Mouse (Mus musculus) forebrain, embryonic 14.5 days (tissue): ENCODE measurements around the gene Rtf2. TPM values are rescaled to one million over a fixed set of nuclear protein-coding genes. Genes with fewer than 3 reads are reported as not detected.

ENCODE experiments used
- ATAC-seq: fragments of 200-750 bp; cut with Nextera tagmentation; 2 replicates; pipeline ENCODE4 v1.8.0; 2017; ENCODE audit warnings: mild to moderate bottlenecking, moderate library complexity
- DNase-seq: peaks from one replicate; pipeline ENCODE4 v3.0.0-alpha.2; 2015; ENCODE audit warnings: low spot score
- H3K27ac ChIP-seq: fragments of 300-500 bp; sonication (generic); 2 replicates; pipeline ENCODE4 v1.5.1; 2014; ENCODE audit warnings: low read depth, mild to moderate bottlenecking, control low read depth, low read length, moderate library complexity
- H3K27me3 ChIP-seq: fragments of 300-500 bp; sonication (generic); replicated peaks from 2 replicates; pipeline ENCODE4 v1.6.1; 2014; ENCODE audit warnings: low read length, control low read depth, mixed read lengths; ENCODE audit not compliant: control insufficient read depth, insufficient read depth
- H3K36me3 ChIP-seq: fragments of 300-500 bp; sonication (generic); 2 replicates; pipeline ENCODE4 v1.6.1; 2014; ENCODE audit warnings: low read length, control low read depth; ENCODE audit not compliant: control insufficient read depth, insufficient read depth
- H3K4me1 ChIP-seq: fragments of 300-500 bp; sonication (generic); 2 replicates; pipeline ENCODE4 v1.6.1; 2014; ENCODE audit warnings: antibody characterized with exemption, low read length, control low read depth; ENCODE audit not compliant: control insufficient read depth, insufficient read depth
- H3K4me2 ChIP-seq: fragments of 300-500 bp; sonication (generic); 2 replicates; pipeline ENCODE4 v1.6.1; 2014; ENCODE audit warnings: mild to moderate bottlenecking, control low read depth, low read length
- H3K4me3 ChIP-seq: fragments of 300-500 bp; sonication (generic); 2 replicates; pipeline ENCODE4 v1.5.1; 2014; ENCODE audit warnings: low read depth, low read length, control low read depth
- H3K9ac ChIP-seq: fragments of 300-500 bp; sonication (generic); 2 replicates; pipeline ENCODE4 v1.6.1; 2014; ENCODE audit warnings: mild to moderate bottlenecking, low read length, control low read depth, moderate library complexity
- H3K9me3 ChIP-seq: fragments of 300-500 bp; sonication (generic); replicated peaks from 2 replicates; pipeline ENCODE4 v1.6.1; 2016; ENCODE audit warnings: low read length, control low read depth, mixed read lengths; ENCODE audit not compliant: control insufficient read depth
- WGBS: fragments of 180-500 bp; shearing (Covaris S2); extraction: QIAGEN DNeasy Blood & Tissue Kit; methylation state at CpG from one replicate; pipeline ENCODE4 v1.1.7; 2014; 5-methylcytosine and 5-hydroxymethylcytosine counted together
- polyA plus RNA-seq: library from polyadenylated mRNA; unstranded; fragments of >200 nt; fragmentation: Nextera tagmentation; extraction: Ambion mirVana; gene quantifications from 2 replicates; pipeline ENCODE4 v1.2.1, GENCODE M21; 2014

Gene Rtf2
- polyA plus RNA-seq, 1 experiment from 2014 or later, result 106 TPM

DNA sequence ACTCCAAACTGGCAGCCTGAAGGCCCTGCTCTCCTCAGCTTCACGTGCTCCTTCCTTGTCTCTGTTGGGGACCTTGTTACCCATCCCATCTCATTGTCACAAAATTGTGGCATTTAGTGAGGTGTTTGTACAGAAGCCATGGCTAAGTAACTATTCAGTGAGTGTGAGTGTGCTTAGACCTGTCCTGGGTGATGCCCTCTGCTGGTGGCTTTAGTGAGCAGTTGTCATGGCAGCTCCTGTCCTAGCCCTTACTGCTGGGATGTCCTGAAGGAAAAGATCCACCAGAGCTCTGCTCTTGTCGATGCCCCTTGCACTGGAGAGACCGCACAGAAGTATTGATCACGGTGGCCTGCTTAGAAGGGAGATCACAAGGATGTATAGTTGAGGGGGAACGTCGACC is 7.0 kb downstream of the Rtf2 start:
- Histone ChIP-seq H3K4me2 (no peak overlapping the region), H3K27ac (no peak overlapping the region), H3K36me3 (peaks cover 80% of the 10 kb centered on the region), H3K27me3 (no peaks in the 10 kb centered on the region), H3K4me3 (no peak overlapping the region), H3K4me1 (no peaks in the 10 kb centered on the region), H3K9me3 (no peaks in the 10 kb centered on the region), H3K9ac (no peak overlapping the region)
- 90% methylated on average over 6 of the region's 6 CpGs for WGBS
- ATAC-seq, result no peak
- no peak for DNase-seq

- Histone ChIP-seq H3K9ac (no peak overlapping the region), H3K36me3 (peaks cover 90% of the 10 kb centered on the region), H3K4me3 (no peak overlapping the region), H3K27me3 (no peaks in the 10 kb centered on the region), H3K4me2 (no peak overlapping the region), H3K27ac (no peak overlapping the region), H3K9me3 (no peaks in the 10 kb centered on the region), H3K4me1 (no peaks in the 10 kb centered on the region)
- 90% methylated on average over 4 of the region's 4 CpGs for WGBS
- ATAC-seq (no peak), DNase-seq (no peak)
These were observed 8.0 kb downstream of the Rtf2 start for GRCm38 (mm10) chr2:172448329-172448728.

GRCm38 (mm10) chr2:172450640-172451039 is 10.3 kb downstream of the Rtf2 start:
- Histone ChIP-seq H3K4me2 (no peak overlapping the region), H3K9ac (no peak overlapping the region), H3K27ac (no peak overlapping the region), H3K4me3 (no peak overlapping the region), H3K36me3 (peaks cover 93% of the 10 kb centered on the region), H3K9me3 (no peaks in the 10 kb centered on the region), H3K4me1 (no peaks in the 10 kb centered on the region), H3K27me3 (no peaks in the 10 kb centered on the region)
- ATAC-seq, result no peak
- no peak for DNase-seq
- 90% methylated on average over 6 of the region's 6 CpGs for WGBS

GRCm38 (mm10) chr2:172452031-172452430 is 11.7 kb downstream of the Rtf2 start:
- no peaks in the 10 kb centered on the region for H3K9me3 ChIP-seq
- WGBS, result 95% methylated on average over 4 of the region's 4 CpGs
- peaks cover 87% of the 10 kb centered on the region for H3K36me3 ChIP-seq

DNA sequence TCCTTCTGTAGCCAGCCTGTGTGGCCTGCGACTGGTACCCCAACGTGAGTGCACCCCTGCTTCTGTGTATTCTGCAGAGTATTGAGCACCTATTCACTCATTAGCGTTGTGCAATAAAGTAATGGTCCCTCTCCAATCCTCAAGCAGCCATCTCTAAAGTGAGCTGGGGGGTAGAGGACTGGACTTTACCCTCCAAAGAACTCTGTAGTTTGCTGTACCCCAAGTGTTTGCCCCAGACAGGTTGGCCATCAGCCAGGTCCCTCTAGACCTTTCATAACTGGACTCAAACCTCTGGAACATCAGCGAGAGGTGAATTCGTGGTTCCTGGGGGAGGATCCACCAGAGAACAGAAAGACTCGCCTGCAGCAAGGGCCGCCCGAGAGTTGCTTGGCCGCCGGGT is 12.1 kb downstream of the Rtf2 start:
- no peaks in the 10 kb centered on the region for H3K27me3 ChIP-seq
- WGBS, result 95% methylated on average over 10 of the region's 10 CpGs
- no peak overlapping the region for H3K4me2 ChIP-seq
- H3K9me3 ChIP-seq, result no peaks in the 10 kb centered on the region
- H3K9ac ChIP-seq, result no peak overlapping the region
- no peak overlapping the region for H3K27ac ChIP-seq
- DNase-seq, result no peak
- no peak for ATAC-seq
- peaks cover 86% of the 10 kb centered on the region for H3K36me3 ChIP-seq
- H3K4me1 ChIP-seq, result no peaks in the 10 kb centered on the region
- H3K4me3 ChIP-seq, result no peak overlapping the region

More at GRCm38 (mm10) chr2:172452031-172452430, 11.7 kb downstream of the Rtf2 start:
- no peak for ATAC-seq
- Histone ChIP-seq H3K4me3 (no peak overlapping the region), H3K27me3 (no peaks in the 10 kb centered on the region), H3K4me1 (no peaks in the 10 kb centered on the region), H3K9ac (no peak overlapping the region), H3K4me2 (no peak overlapping the region), H3K27ac (no peak overlapping the region)
- no peak for DNase-seq

DNA sequence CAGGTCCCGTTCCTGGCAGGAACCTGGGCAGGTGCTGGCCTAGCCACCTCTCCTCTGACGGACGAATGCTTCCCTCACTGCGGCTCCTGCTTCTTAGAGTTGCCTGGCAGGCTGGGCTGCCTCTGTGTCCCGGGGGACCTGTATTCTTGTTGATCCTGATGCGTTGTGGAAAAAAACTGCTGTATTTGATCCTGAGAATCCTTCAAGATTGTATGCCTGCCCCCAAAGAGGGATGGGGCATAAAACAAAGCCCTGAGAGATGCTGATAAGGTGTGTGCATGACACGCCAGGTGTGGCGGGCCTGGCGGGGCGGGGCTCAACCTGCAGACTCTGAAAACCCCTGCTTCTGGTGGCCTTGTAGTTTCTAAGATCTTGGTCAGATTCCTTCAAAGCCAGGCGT is 18.1 kb downstream of the Rtf2 start, which contains the start of gene Gcnt7:
Gene Gcnt7, minus strand, starts transcription at position 101 of the 400 bp plus-strand sequence.
- H3K4me2 ChIP-seq, result no peak within 1 kb of the TSS
- peaks cover 54% of the 10 kb centered on the region for H3K36me3 ChIP-seq
- no peaks in the 10 kb centered on the region for H3K4me1 ChIP-seq
- DNase-seq (no peak), ATAC-seq (no peak)
- no peak within 1 kb of the TSS for H3K4me3 ChIP-seq
- no peaks in the 10 kb centered on the region for H3K27me3 ChIP-seq
- no peaks in the 10 kb centered on the region for H3K9me3 ChIP-seq
- H3K27ac ChIP-seq, result no peak within 1 kb of the TSS
- WGBS, result 91% methylated on average over 11 of the region's 11 CpGs
- no peak within 1 kb of the TSS for H3K9ac ChIP-seq

- 74% methylated on average over 2 of the region's 2 CpGs for WGBS
- H3K9ac ChIP-seq, result no peak overlapping the region
- no peak overlapping the region for H3K27ac ChIP-seq
- no peak overlapping the region for H3K4me3 ChIP-seq
- H3K9me3 ChIP-seq, result no peaks in the 10 kb centered on the region
- H3K36me3 ChIP-seq, result peaks cover 58% of the 10 kb centered on the region
- H3K27me3 ChIP-seq, result no peaks in the 10 kb centered on the region
- H3K4me2 ChIP-seq, result no peak overlapping the region
- no peaks in the 10 kb centered on the region for H3K4me1 ChIP-seq
- no peak for ATAC-seq
- no peak for DNase-seq
These were observed 20.3 kb downstream of the Rtf2 start for GRCm38 (mm10) chr2:172460647-172461046.

GRCm38 (mm10) chr2:172462813-172463212 is 22.5 kb downstream of the Rtf2 start:
- DNase-seq (no peak), ATAC-seq (no peak)
- H3K4me1 ChIP-seq, result no peaks in the 10 kb centered on the region
- no peaks in the 10 kb centered on the region for H3K27me3 ChIP-seq
- no peak overlapping the region for H3K4me2 ChIP-seq
- no peak overlapping the region for H3K4me3 ChIP-seq
- no peak overlapping the region for H3K27ac ChIP-seq
- no peaks in the 10 kb centered on the region for H3K9me3 ChIP-seq
- H3K36me3 ChIP-seq, result peaks cover 61% of the 10 kb centered on the region
- 95% methylated on average over 4 of the region's 4 CpGs for WGBS
- H3K9ac ChIP-seq, result no peak overlapping the region

- ATAC-seq, result no peak
- H3K4me3 ChIP-seq, result no peak overlapping the region
- no peak overlapping the region for H3K27ac ChIP-seq
- WGBS, result 64% methylated on average over 11 of the region's 11 CpGs
- H3K9ac ChIP-seq, result no peak overlapping the region
- H3K36me3 ChIP-seq, result peaks cover 71% of the 10 kb centered on the region
- peaks cover 5% of the 10 kb centered on the region; the same call in 1 of the 2 replicates for H3K4me1 ChIP-seq
- no peaks in the 10 kb centered on the region for H3K9me3 ChIP-seq
- peak; percentile 41 for DNase-seq
- no peaks in the 10 kb centered on the region for H3K27me3 ChIP-seq
- H3K4me2 ChIP-seq, result no peak overlapping the region
These were observed 26.2 kb downstream of the Rtf2 start for GRCm38 (mm10) chr2:172466427-172467132.
